Mouse (Mus musculus) E14TG2a.4 (cell line): ENCODE measurements at regions not wholly inside any gene's neighbourhood (a gene's known extent, or its start where the extent isn't known, plus 50 kb on each side); places are given as distances from the start of the nearest gene placed in this dataset.

Experiments
- H3K27me3 ChIP-seq: 2 replicates; pipeline ENCODE4 v1.6.1; 2014; ENCODE audit warnings: low read length, control low read depth; ENCODE audit not compliant: insufficient read depth
- H3K36me3 ChIP-seq: 2 replicates; pipeline ENCODE4 v1.6.1; 2014; ENCODE audit warnings: low read length, control low read depth; ENCODE audit not compliant: insufficient read depth
- H3K4me1 ChIP-seq: replicated peaks from 2 replicates; pipeline ENCODE4 v1.6.1; 2014; ENCODE audit warnings: low read depth, low read length, control low read depth
- H3K4me3 ChIP-seq: replicated peaks from 2 replicates; pipeline ENCODE4 v1.5.1; 2014; ENCODE audit warnings: mild to moderate bottlenecking, low read length
- H3K9me3 ChIP-seq: 2 replicates; pipeline ENCODE4 v1.6.1; 2014; ENCODE audit warnings: low read length, control low read depth
- CTCF ChIP-seq: conservative IDR thresholded peaks from 2 replicates; pipeline ENCODE4 v1.5.1; 2014; ENCODE audit warnings: low read length
- NANOG ChIP-seq: IDR thresholded peaks from 2 replicates; pipeline ENCODE4 v1.6.1; 2014; ENCODE audit warnings: borderline replicate concordance, low read length, mixed read lengths
- POU5F1 ChIP-seq: IDR thresholded peaks from 2 replicates; pipeline ENCODE4 v1.6.1; 2014; ENCODE audit warnings: low read length, borderline replicate concordance

DNA sequence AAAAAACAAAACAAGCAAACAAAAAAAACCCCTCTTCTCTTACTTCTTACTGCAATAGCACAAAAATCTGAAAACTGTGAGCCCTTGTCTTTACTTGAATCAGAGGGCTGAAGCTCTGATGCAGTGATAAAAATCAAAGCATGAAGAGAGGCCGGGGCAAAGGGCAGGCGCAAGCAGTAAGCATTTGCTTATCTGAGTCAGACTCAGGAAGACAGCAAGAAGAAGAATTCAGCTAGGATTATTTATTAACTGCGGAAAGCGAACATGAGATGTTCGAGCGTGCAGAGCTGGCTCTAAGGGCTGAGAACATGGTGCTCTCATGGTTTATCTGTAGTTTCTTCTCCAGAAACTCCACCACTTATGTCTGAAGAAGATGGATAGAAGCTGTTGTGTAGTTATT, 163.4 kb upstream of the Sgcd start:
- TF ChIP-seq CTCF (no peak), POU5F1 (no peak), NANOG (no peak)
- H3K4me1 ChIP-seq = no peaks in the 10 kb centered on the region
- H3K4me3 ChIP-seq = no peak overlapping the region
- H3K9me3 ChIP-seq = no peaks in the 10 kb centered on the region
- H3K36me3 ChIP-seq = no peaks in the 10 kb centered on the region
- no peaks in the 10 kb centered on the region for H3K27me3 ChIP-seq

DNA sequence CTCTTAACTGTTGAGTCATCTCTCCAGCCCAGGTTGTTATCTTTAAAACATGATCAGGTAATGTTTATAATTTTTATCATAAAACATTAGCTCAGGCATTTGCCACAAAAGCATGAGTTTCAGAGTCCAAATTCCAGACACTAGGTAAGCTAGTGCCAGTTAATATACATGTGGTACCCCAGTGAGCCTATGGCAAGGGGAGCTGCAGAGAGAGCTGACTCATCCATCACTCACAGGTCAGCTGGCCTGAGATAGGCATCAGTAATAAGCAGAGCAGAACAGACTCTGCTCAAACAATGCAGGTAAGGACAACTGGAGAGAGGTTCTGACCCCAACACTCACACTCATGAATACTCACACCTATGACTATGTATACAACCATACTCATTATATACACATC, 144.6 kb upstream of the Sgcd start:
- Histone ChIP-seq H3K27me3 (no peaks in the 10 kb centered on the region), H3K9me3 (no peaks in the 10 kb centered on the region), H3K36me3 (no peaks in the 10 kb centered on the region), H3K4me3 (no peak overlapping the region), H3K4me1 (no peaks in the 10 kb centered on the region)
- no peak for TF ChIP-seq POU5F1
- no peak for TF ChIP-seq CTCF
- no peak for TF ChIP-seq NANOG

DNA sequence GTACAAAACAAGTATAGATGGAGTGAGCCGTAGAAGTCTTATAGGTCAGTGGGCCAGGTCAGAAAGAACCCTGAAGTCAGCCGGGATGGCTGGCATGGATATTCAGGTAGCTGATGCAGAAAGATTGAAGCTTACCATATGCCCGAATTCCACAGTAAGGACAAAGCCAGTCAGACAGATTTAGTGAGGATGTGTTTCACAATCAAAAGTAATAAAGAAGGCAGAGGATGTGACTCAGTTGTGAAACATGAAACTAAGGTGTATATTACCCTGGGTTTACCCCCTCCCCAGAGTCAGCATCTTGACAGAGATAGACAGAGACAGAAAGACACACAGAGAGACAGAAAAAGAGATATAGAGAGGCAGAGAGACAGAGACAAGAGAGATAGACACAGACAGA, 109.3 kb upstream of the Sgcd start:
- no peaks in the 10 kb centered on the region for H3K9me3 ChIP-seq
- no peaks in the 10 kb centered on the region for H3K36me3 ChIP-seq
- H3K27me3 ChIP-seq = no peaks in the 10 kb centered on the region
- no peak overlapping the region for H3K4me3 ChIP-seq
- TF ChIP-seq NANOG (no peak), CTCF (no peak), POU5F1 (no peak)
- H3K4me1 ChIP-seq = no peaks in the 10 kb centered on the region

DNA sequence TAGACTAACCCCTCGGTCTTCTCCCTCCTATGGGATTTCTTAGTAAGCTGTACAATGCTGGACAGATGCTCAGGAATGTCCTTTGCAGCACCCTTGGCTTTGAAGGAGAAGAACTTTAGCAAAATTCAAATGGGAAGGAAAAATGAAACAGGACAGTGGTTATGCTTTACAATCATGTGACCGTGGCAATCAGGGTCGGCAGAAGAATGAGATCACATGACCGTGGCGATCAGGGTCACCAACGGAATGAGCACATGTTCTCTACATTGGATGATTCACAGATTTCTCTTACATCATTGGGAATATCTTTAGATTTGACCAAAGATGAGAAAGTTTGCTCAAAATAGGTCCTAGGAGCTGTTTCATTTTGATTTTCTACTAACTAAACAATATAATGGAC, 108.7 kb upstream of the Sgcd start:
- no peaks in the 10 kb centered on the region for H3K9me3 ChIP-seq
- H3K4me1 ChIP-seq = no peaks in the 10 kb centered on the region
- H3K36me3 ChIP-seq = no peaks in the 10 kb centered on the region
- TF ChIP-seq POU5F1 (no peak), NANOG (no peak), CTCF (no peak)
- H3K27me3 ChIP-seq = no peaks in the 10 kb centered on the region
- no peak overlapping the region for H3K4me3 ChIP-seq

DNA sequence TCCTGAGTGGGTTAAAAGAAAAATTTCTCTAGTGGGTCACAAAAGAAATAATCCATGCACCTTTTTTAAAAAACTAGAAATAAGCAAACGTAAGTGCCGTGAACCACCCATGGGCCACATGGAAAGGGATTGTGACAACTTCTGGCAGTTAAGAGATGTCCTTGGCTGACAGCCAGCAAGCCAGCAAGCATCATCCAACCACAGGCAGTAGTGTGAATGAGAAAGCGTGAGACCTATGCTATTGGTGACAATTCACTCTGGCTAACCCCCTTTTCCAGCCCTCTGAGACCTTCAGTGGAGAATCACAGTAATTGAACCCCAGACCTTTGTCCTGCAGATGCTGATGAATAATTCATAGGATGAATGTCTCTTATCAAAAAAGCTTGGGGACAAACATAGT, 78.3 kb upstream of the Sgcd start:
- TF ChIP-seq CTCF = no peak
- TF ChIP-seq NANOG = no peak
- TF ChIP-seq POU5F1 = no peak
- Histone ChIP-seq H3K4me3 (no peak overlapping the region), H3K27me3 (no peaks in the 10 kb centered on the region), H3K36me3 (no peaks in the 10 kb centered on the region), H3K4me1 (no peaks in the 10 kb centered on the region), H3K9me3 (no peaks in the 10 kb centered on the region)

DNA sequence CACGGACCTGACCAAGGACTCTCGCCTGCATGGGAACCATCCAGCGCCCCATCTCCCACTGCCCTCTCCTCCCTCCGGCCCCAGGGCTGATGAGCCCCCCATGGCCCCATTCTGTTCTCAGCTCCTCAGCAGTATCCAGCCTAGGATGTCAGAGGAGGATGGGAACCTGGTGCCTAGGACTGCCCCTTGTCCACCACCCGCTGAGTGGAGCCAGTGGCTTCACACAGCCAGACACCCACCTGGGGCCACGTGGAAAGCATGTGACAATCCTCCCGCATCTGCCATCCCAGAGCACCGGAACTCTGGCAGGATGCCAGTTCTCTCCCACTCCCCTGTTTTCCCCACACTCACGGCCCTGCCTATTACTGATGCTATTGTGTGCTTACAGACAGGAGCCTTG, 75.0 kb upstream of the Sgcd start:
- Histone ChIP-seq H3K36me3 (no peaks in the 10 kb centered on the region), H3K4me1 (no peaks in the 10 kb centered on the region), H3K4me3 (no peak overlapping the region), H3K27me3 (no peaks in the 10 kb centered on the region), H3K9me3 (no peaks in the 10 kb centered on the region)
- TF ChIP-seq NANOG (no peak), POU5F1 (no peak), CTCF (no peak)

DNA sequence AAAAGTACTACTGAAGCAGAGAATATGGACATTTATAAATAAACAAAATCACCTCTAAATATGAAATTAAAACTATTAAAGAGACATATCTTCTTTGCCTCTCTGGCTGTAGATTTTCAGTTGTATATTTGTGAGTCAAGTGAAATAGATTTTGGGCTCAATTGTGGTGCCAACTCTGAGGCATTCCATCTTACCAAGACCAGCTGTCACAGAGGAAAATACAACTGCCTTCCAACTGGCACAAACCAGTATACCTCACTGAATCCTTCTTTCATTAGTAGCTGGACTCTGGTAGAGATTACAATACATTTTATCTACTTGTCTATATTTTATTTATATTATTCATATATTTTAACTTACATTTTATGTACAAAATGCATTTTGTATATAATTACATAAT, 72.7 kb upstream of the Sgcd start:
- H3K36me3 ChIP-seq = no peaks in the 10 kb centered on the region
- TF ChIP-seq POU5F1 (no peak), CTCF (no peak), NANOG (no peak)
- no peak overlapping the region for H3K4me3 ChIP-seq

DNA sequence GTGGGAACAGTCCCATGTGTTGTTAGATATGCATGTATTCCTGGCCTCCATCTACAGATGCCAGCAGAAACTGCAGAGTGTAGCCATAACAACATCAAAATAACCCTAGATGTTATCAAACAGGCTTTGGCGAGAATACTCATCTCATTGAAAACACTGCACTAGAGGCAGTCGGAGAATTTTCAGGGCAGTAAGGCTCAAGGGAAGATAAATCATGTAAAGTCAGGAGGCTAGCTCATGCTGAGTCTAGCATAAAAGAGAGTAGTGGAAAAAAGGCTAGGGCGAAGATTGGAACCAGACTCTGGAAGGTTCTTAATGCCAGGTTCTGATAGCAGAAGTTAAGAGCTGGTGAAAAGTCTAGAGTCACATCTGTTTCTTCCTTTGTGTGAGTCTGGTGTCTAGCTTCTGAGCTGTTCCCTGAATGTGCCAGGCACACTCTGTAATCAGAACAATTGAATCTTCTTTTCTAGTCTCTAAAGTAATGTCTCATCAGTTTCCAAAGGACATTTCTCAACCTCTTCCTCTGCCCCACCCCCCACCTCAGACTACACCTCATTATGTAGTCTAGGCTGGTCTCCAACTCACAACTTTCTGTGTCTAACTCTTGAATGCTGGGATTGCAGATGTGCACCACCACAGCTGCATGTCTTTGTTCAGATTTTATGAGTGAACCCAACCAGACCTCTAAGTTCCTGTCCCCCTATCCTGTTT, 62.5 kb upstream of the Sgcd start:
- TF ChIP-seq POU5F1 (no peak), NANOG (no peak), CTCF (no peak)
- no peaks in the 10 kb centered on the region for H3K9me3 ChIP-seq
- no peak overlapping the region for H3K4me3 ChIP-seq
- H3K36me3 ChIP-seq = no peaks in the 10 kb centered on the region
- peaks cover 12% of the 10 kb centered on the region for H3K4me1 ChIP-seq
- no peaks in the 10 kb centered on the region for H3K27me3 ChIP-seq

More for the DNA sequence above, 72.7 kb upstream of the Sgcd start:
- Histone ChIP-seq H3K4me1 (no peaks in the 10 kb centered on the region), H3K9me3 (no peaks in the 10 kb centered on the region), H3K27me3 (no peaks in the 10 kb centered on the region)

DNA sequence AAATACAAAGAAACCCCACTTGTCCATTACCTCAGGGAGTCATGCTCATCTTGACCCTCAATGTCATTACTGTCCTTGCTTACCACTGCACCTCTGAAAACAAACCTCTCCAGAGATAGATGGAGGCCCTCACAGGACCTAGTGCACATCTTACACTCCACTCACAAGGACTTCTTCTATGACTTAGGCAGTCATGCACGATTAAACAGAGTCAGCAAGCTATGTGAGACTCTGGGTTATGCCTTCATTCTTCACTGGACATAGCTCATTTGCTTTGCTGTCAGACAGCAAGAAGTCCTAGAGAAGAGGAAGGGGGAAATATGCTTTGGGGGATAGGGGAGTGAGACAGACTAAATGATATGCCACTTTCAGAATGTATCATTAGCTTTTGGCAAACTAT, 59.5 kb upstream of the Sgcd start:
- no peaks in the 10 kb centered on the region for H3K27me3 ChIP-seq
- H3K4me1 ChIP-seq = peaks cover 12% of the 10 kb centered on the region
- no peaks in the 10 kb centered on the region for H3K36me3 ChIP-seq
- TF ChIP-seq POU5F1 = no peak
- no peak overlapping the region for H3K4me3 ChIP-seq
- H3K9me3 ChIP-seq = no peaks in the 10 kb centered on the region
